Mouse (Mus musculus) adipose tissue, adult 10 weeks (tissue): ENCODE measurements around the gene Dlx5. TPM values are rescaled to one million over a fixed set of nuclear protein-coding genes. Genes with fewer than 3 reads are reported as not detected.

Experiments used
- polyA plus RNA-seq: library from polyadenylated mRNA; stranded (reverse); fragments of 350-450 nt; fragmentation: Illumina TruSeq; extraction: RNeasy Lipid Tissue Mini Kit (QIAGEN cat#74804); gene quantifications from one replicate; pipeline ENCODE4 v1.2.3, GENCODE M21; 2014; ENCODE audit warnings: low read depth, low replicate concordance

Dlx5 gene
- 0.67 TPM for polyA plus RNA-seq

GRCm38 (mm10) chr6:6881638-6882190 is at the start of gene Dlx5:
TSS of gene Dlx5 (minus strand) at chr6:6882085.

GRCm38 (mm10) chr6:6863160-6863870 is 18.6 kb downstream of the Dlx5 start, which contains the start of gene Dlx6:
TSS of gene Dlx6 (plus strand) at chr6:6863334.

Other genes with a start within 250 kb of the Dlx5 start
- gene Dlx6, start 18.8 kb downstream of the Dlx5 start, polyA plus RNA-seq, result 0.30 TPM
- 3.4 TPM for gene Sdhaf3, start 73.9 kb upstream of the Dlx5 start, polyA plus RNA-seq